Mouse (Mus musculus) MEL (cell line): ENCODE measurements around the gene Rgs8. TPM values are rescaled to one million over a fixed set of nuclear protein-coding genes. Genes with fewer than 3 reads are reported as not detected.

Experiments used
- DNase-seq: peaks from one replicate; pipeline ENCODE4 v3.0.0; 2011; ENCODE audit warnings: low read depth, low spot score
- H3K27ac ChIP-seq: 2 replicates; pipeline ENCODE4 v1.5.1; 2012; ENCODE audit warnings: low read depth, mild to moderate bottlenecking, control low read depth, low read length, moderate library complexity; ENCODE audit not compliant: control insufficient read depth
- H3K27me3 ChIP-seq, 2 experiments: fragments of 150-350 bp in 1 of 2; sonication (generic) in 1 of 2; 2 replicates each; pipeline ENCODE4 v1.6.1; 2012; ENCODE audit warnings: low read length in 2 of 2, mild to moderate bottlenecking in 2 of 2, improper control_type of control experiment in 1 of 2, moderate library complexity in 1 of 2; ENCODE audit not compliant: insufficient read depth in 2 of 2, control insufficient read depth in 1 of 2
- H3K36me3 ChIP-seq, 2 experiments: 2 replicates each; pipeline ENCODE4 v1.6.1; 2012 to 2014; ENCODE audit warnings: low read length in 2 of 2, improper control_type of control experiment in 1 of 2, inconsistent platforms in 1 of 2, mild to moderate bottlenecking in 1 of 2; ENCODE audit not compliant: insufficient read depth in 2 of 2, control insufficient read depth in 1 of 2
- H3K4me1 ChIP-seq, 2 experiments: fragments of 150-350 bp in 1 of 2; sonication (generic) in 1 of 2; 2 replicates each; pipeline ENCODE4 v1.6.1; 2012; ENCODE audit warnings: low read length in 2 of 2, improper control_type of control experiment in 1 of 2, mild to moderate bottlenecking in 1 of 2; ENCODE audit not compliant: insufficient read depth in 2 of 2, control insufficient read depth in 1 of 2
- H3K4me3 ChIP-seq, 2 experiments: fragments of 150-350 bp in 1 of 2; sonication (generic) in 1 of 2; 2 replicates each; pipeline ENCODE4 v1.5.1; 2012; ENCODE audit warnings: low read depth in 2 of 2, low read length in 2 of 2, mild to moderate bottlenecking in 2 of 2, moderate library complexity in 2 of 2, control low read depth in 1 of 2, improper control_type of control experiment in 1 of 2; ENCODE audit not compliant: control insufficient read depth in 1 of 2, insufficient read depth in 1 of 2
- H3K79me2 ChIP-seq: 2 replicates; pipeline ENCODE4 v1.6.1; 2012; ENCODE audit warnings: mild to moderate bottlenecking, low read length, moderate library complexity; ENCODE audit not compliant: control insufficient read depth, poor library complexity, insufficient read depth
- H3K9ac ChIP-seq: 2 replicates; pipeline ENCODE4 v1.6.1; 2012; ENCODE audit warnings: low read depth, mild to moderate bottlenecking, control low read depth, low read length, moderate library complexity; ENCODE audit not compliant: control insufficient read depth, poor library complexity, severe bottlenecking
- H3K9me3 ChIP-seq: fragments of 150-350 bp; sonication (generic); replicated peaks from 2 replicates; pipeline ENCODE4 v1.6.1; 2012; ENCODE audit warnings: mild to moderate bottlenecking, low read length, improper control_type of control experiment, moderate library complexity; ENCODE audit not compliant: insufficient read depth
- BHLHE40 ChIP-seq: IDR thresholded peaks from 2 replicates; pipeline ENCODE4 v1.6.1; 2012; ENCODE audit warnings: low read depth, mild to moderate bottlenecking, inconsistent platforms, low read length, improper control_type of control experiment, borderline replicate concordance
- CHD1 ChIP-seq: IDR thresholded peaks from 2 replicates; pipeline ENCODE4 v1.6.1; 2012; ENCODE audit warnings: low read depth, mild to moderate bottlenecking, inconsistent platforms, low read length, improper control_type of control experiment
- CTCF ChIP-seq, 3 experiments: IDR thresholded peaks in 2 of 3; conservative IDR thresholded peaks in 1 of 3; 2 replicates each; pipeline ENCODE4 v1.5.1; 2011 to 2012; ENCODE audit warnings: low read length in 3 of 3, low read depth in 2 of 3, mild to moderate bottlenecking in 2 of 3, improper control_type of control experiment in 1 of 3, inconsistent platforms in 1 of 3, mixed read lengths in 1 of 3, moderate library complexity in 1 of 3; ENCODE audit not compliant: control insufficient read depth in 1 of 3, insufficient read depth in 1 of 3, poor library complexity in 1 of 3, severe bottlenecking in 1 of 3
- E2F4 ChIP-seq: IDR thresholded peaks from 2 replicates; pipeline ENCODE4 v1.6.1; 2011; ENCODE audit warnings: low read depth, low read length, improper control_type of control experiment, borderline replicate concordance
- EP300 ChIP-seq, 2 experiments: IDR thresholded peaks; 2 replicates each; pipeline ENCODE4 v1.6.1; 2011; ENCODE audit warnings: improper control_type of control experiment in 2 of 2, low read length in 2 of 2, low read depth in 1 of 2, mild to moderate bottlenecking in 1 of 2
- ETS1 ChIP-seq: IDR thresholded peaks from 2 replicates; pipeline ENCODE4 v1.6.1; 2012; ENCODE audit warnings: low read depth, mild to moderate bottlenecking, inconsistent platforms, low read length, improper control_type of control experiment, moderate library complexity
- KAT2A ChIP-seq: conservative IDR thresholded peaks from 2 replicates; pipeline ENCODE4 v1.6.1; 2012; ENCODE audit warnings: low read depth, low read length, improper control_type of control experiment, inconsistent platforms
- MAFK ChIP-seq: IDR thresholded peaks from 2 replicates; pipeline ENCODE4 v1.6.1; 2011; ENCODE audit warnings: low read depth, mild to moderate bottlenecking, low read length, improper control_type of control experiment, borderline replicate concordance
- MAX ChIP-seq: IDR thresholded peaks from 2 replicates; pipeline ENCODE4 v1.6.1; 2011; ENCODE audit warnings: low read length, improper control_type of control experiment
- MEF2A ChIP-seq: IDR thresholded peaks from 2 replicates; pipeline ENCODE4 v1.6.1; 2014; ENCODE audit warnings: low read depth, mild to moderate bottlenecking, inconsistent platforms, low read length, improper control_type of control experiment; ENCODE audit not compliant: poor library complexity, insufficient replicate concordance, severe bottlenecking; ENCODE audit errors: extremely low read depth
- MYC ChIP-seq: IDR thresholded peaks from 2 replicates; pipeline ENCODE4 v1.6.1; 2011; ENCODE audit warnings: low read depth, mild to moderate bottlenecking, low read length, improper control_type of control experiment, moderate library complexity
- NRF1 ChIP-seq: IDR thresholded peaks from 2 replicates; pipeline ENCODE4 v1.6.1; 2014; ENCODE audit warnings: low read depth, mild to moderate bottlenecking, inconsistent platforms, low read length, improper control_type of control experiment, moderate library complexity; ENCODE audit not compliant: poor library complexity, insufficient read depth, severe bottlenecking
- POLR2AphosphoS5 ChIP-seq: IDR thresholded peaks from 2 replicates; pipeline ENCODE4 v1.6.1; 2012; ENCODE audit warnings: low read depth, borderline replicate concordance, mild to moderate bottlenecking, inconsistent platforms, low read length, moderate library complexity, mixed read lengths
- RAD21 ChIP-seq: IDR thresholded peaks from 2 replicates; pipeline ENCODE4 v1.6.1; 2011; ENCODE audit warnings: mild to moderate bottlenecking, low read depth, low read length, improper control_type of control experiment
- SMC3 ChIP-seq: IDR thresholded peaks from 2 replicates; pipeline ENCODE4 v1.6.1; 2011; ENCODE audit warnings: low read depth, low read length, improper control_type of control experiment
- UBTF ChIP-seq: IDR thresholded peaks from 2 replicates; pipeline ENCODE4 v1.6.1; 2012; ENCODE audit warnings: low read depth, mild to moderate bottlenecking, inconsistent platforms, low read length, improper control_type of control experiment, moderate library complexity, borderline replicate concordance; ENCODE audit not compliant: insufficient read depth
- ZC3H11A ChIP-seq: IDR thresholded peaks from 2 replicates; pipeline ENCODE4 v1.6.1; 2012; ENCODE audit warnings: low read depth, mild to moderate bottlenecking, inconsistent platforms, low read length, improper control_type of control experiment
- ZKSCAN1 ChIP-seq: IDR thresholded peaks from 2 replicates; pipeline ENCODE4 v1.6.1; 2012; ENCODE audit warnings: low read depth, mild to moderate bottlenecking, inconsistent platforms, low read length, improper control_type of control experiment, moderate library complexity
- ZNF384 ChIP-seq: IDR thresholded peaks from 2 replicates; pipeline ENCODE4 v1.6.1; 2012; ENCODE audit warnings: low read depth, mild to moderate bottlenecking, inconsistent platforms, low read length, improper control_type of control experiment
- polyA plus RNA-seq, 2 experiments: library from polyadenylated mRNA; stranded (reverse) in 1 of 2; unstranded in 1 of 2; fragments of >175 nt in 1 of 2; fragments of >200 nt in 1 of 2; gene quantifications; 2 replicates each; pipeline versions ENCODE4 v1.2.1 to v1.2.4; 2012; ENCODE audit warnings: low replicate concordance in 2 of 2, low read depth in 1 of 2; ENCODE audit not compliant: insufficient read length in 2 of 2, insufficient read depth in 1 of 2, missing spikeins in 1 of 2
- total RNA-seq: library from RNA; depleted of rRNA; stranded (reverse); fragments of 300-350 nt; gene quantifications from 2 replicates; pipeline ENCODE4 v1.2.3, GENCODE M21; 2012

Rgs8 gene
- total and polyA plus RNA-seq, 3 experiments: not detected

DNA sequence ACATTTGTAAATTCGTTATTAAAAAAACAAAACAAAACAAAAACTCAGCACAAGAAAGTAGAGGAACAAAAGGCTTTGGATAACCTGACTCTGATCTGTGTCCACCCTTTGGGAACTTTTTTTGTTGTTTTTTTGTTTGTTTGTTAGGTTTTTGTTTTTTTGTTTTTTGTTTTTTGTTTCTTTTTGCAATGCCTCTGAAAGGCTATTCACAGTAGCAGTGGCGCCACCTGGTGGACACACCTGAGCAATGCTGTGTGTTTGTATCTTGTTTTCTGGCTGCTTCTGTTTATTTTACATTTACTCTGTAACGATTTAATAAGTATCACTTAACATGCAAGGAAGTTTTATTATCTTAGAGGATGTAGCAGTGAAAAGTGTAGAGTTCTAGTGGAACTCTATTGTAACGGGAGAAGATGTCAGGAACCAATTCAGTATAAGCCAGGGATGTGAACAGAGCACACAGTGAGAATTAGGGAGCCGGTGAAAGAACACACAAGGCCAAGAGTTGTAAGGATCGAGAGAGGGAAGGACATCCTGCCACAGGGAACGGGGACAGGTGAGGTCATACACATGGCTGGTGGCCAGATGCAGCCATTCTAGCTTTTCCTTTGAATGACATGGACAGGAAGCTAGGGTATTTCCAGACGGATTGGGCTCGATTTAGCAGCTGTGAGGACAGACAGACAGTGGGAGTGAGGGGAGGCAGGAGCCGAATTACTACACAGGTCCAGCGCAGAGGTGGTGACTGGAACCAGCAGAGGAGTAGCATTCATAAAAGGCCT lies 89.7 kb downstream of the Rgs8 start:
- peak; percentile 82 for DNase-seq
- Histone ChIP-seq H3K27me3 (no peaks in the 10 kb centered on the region), H3K27ac (no peak overlapping the region), H3K79me2 (no peaks in the 10 kb centered on the region), H3K9me3 (no peaks in the 10 kb centered on the region), H3K4me3 (peak overlapping the region in 1 of 2 experiments; percentile 51; a peak in 2 of 4 replicates), H3K4me1 (peaks cover 0 to 3% of the 10 kb centered on the region in 2 experiments; a peak in 1 of 4 replicates), H3K9ac (peak overlapping the region; percentile 9; the same call in 1 of the 2 replicates), H3K36me3 (no peaks in the 10 kb centered on the region)
- TF ChIP-seq MEF2A (no peak), E2F4 (no peak), ZC3H11A (peak; percentile 17; the same call in 1 of the 2 replicates), ETS1 (no peak), BHLHE40 (no peak), CTCF (IDR thresholded peaks at IDR 0.05 in 2 of 3, conservative IDR thresholded peaks at IDR 0.05 in 1 of 3; ENCODE audit: control insufficient read depth in 1 of 3, insufficient read depth in 1 of 3, low read depth in 2 of 3, low read length in 3 of 3, poor library complexity in 1 of 3, severe bottlenecking in 1 of 3) (peak; percentile 65 to 83 (median 78)), NRF1 (no peak), MYC (no peak), SMC3 (peak; percentile 75), CHD1 (no peak), ZKSCAN1 (peak; percentile 71), RAD21 (peak; percentile 56), ZNF384 (peak; percentile 65)

DNA sequence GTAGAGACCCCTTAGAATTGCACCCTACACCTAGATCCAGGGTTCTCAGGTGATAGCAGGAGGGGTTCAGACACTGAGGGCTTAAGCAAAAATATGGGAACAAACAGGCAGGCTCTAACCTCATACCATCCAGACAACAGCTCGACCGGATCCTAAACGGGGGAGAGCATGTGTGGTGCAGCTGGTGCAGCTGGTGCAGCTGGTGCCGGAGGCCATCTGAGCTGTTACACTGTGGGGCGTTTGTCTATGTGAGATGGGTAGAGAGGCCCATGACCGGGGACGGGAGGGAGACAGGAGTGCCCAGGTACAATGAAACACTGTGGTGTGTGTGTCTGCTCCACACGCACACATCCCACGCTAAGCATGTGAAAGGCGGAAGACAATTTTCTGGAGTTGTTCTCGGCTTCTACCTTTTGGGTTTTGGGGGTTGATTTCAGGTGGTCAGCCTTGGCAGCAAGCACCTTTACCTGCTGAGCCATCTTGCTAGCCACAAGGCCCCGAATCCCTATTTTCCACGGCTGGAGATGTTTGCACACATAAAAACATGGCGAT lies 93.4 kb downstream of the Rgs8 start:
- no peak overlapping the region for H3K27ac ChIP-seq
- H3K9ac ChIP-seq: no peak overlapping the region
- peaks cover 0 to 7% of the 10 kb centered on the region in 2 experiments; a peak in 1 of 4 replicates for H3K36me3 ChIP-seq
- H3K4me1 ChIP-seq: peaks cover 0 to 17% of the 10 kb centered on the region in 2 experiments; a peak in 2 of 4 replicates
- no peak for TF ChIP-seq MAFK
- no peak for TF ChIP-seq EP300 (IDR thresholded peaks at IDR 0.05; ENCODE audit: low read depth in 1 of 2, low read length in 2 of 2)
- TF ChIP-seq E2F4: no peak
- no peak for TF ChIP-seq MAX
- TF ChIP-seq KAT2A: no peak
- no peak for TF ChIP-seq SMC3
- no peak for TF ChIP-seq RAD21
- TF ChIP-seq CHD1: no peak
- no peak for TF ChIP-seq UBTF
- no peak for TF ChIP-seq POLR2AphosphoS5
- peak; percentile 13 for DNase-seq
- H3K4me3 ChIP-seq: no peak overlapping the region
- no peaks in the 10 kb centered on the region; the same call in 1 of the 2 replicates for H3K79me2 ChIP-seq
- H3K9me3 ChIP-seq: no peaks in the 10 kb centered on the region
- H3K27me3 ChIP-seq: no peaks in the 10 kb centered on the region
